Mouse (Mus musculus) liver, postnatal 0 days (tissue): Measurements from ENCODE around the gene Rftn1. TPM values are rescaled to one million over a fixed set of nuclear protein-coding genes. Genes with fewer than 3 reads are reported as not detected.

Source experiments
- ATAC-seq: fragments of 200-750 bp; cut with Nextera tagmentation; 2 replicates; pipeline ENCODE4 v1.8.0; 2017; ENCODE audit warnings: mild to moderate bottlenecking, moderate library complexity
- DNase-seq: peaks from one replicate; pipeline ENCODE4 v3.0.0-alpha.2; 2016
- H3K27ac ChIP-seq: fragments of 300-500 bp; sonication (generic); 2 replicates; pipeline ENCODE4 v1.5.1; 2014; ENCODE audit warnings: antibody characterized with exemption, moderate library complexity, mild to moderate bottlenecking, low read depth
- H3K27me3 ChIP-seq: fragments of 300-500 bp; sonication (generic); 2 replicates; pipeline ENCODE4 v1.6.1; 2014; ENCODE audit warnings: low read length, control low read depth, mixed read lengths; ENCODE audit not compliant: insufficient read depth
- H3K36me3 ChIP-seq: fragments of 300-500 bp; sonication (generic); replicated peaks from 2 replicates; pipeline ENCODE4 v1.6.1; 2014; ENCODE audit warnings: mild to moderate bottlenecking, control low read depth, low read length, moderate library complexity, mixed read lengths; ENCODE audit not compliant: insufficient read depth
- H3K4me1 ChIP-seq: fragments of 300-500 bp; sonication (generic); 2 replicates; pipeline ENCODE4 v1.6.1; 2014; ENCODE audit warnings: antibody characterized with exemption, mild to moderate bottlenecking, control low read depth; ENCODE audit not compliant: insufficient read depth
- H3K4me2 ChIP-seq: fragments of 300-500 bp; sonication (generic); 2 replicates; pipeline ENCODE4 v1.6.1; 2014; ENCODE audit warnings: low read depth, mild to moderate bottlenecking, low read length, moderate library complexity, mixed read lengths
- H3K4me3 ChIP-seq: fragments of 300-500 bp; sonication (generic); 2 replicates; pipeline ENCODE4 v1.5.1; 2014; ENCODE audit warnings: low read depth, low read length
- H3K9ac ChIP-seq: fragments of 300-500 bp; sonication (generic); replicated peaks from 2 replicates; pipeline ENCODE4 v1.6.1; 2014; ENCODE audit warnings: mild to moderate bottlenecking, moderate library complexity
- H3K9me3 ChIP-seq: fragments of 300-500 bp; sonication (generic); 2 replicates; pipeline ENCODE4 v1.6.1; 2016; ENCODE audit warnings: mild to moderate bottlenecking, control low read depth, low read length, mixed read lengths
- CTCF ChIP-seq: sonication (generic); IDR thresholded peaks from 2 replicates; pipeline ENCODE4 v1.5.1; 2016; ENCODE audit warnings: antibody characterized with exemption, low read depth
- EP300 ChIP-seq: IDR thresholded peaks from 2 replicates; pipeline ENCODE4 v1.6.1; 2016; ENCODE audit warnings: antibody characterized with exemption, low read depth, mild to moderate bottlenecking
- WGBS: fragments of 180-500 bp; shearing (Covaris S2); extraction: QIAGEN DNeasy Blood & Tissue Kit; methylation state at CpG from one replicate; pipeline ENCODE4 v1.1.7; 2014; ENCODE audit not compliant: insufficient replicate concordance; 5-methylcytosine and 5-hydroxymethylcytosine counted together
- polyA plus RNA-seq: library from polyadenylated mRNA; unstranded; fragments of >200 nt; fragmentation: Nextera tagmentation; extraction: Ambion mirVana; gene quantifications from 2 replicates; pipeline ENCODE4 v1.2.1, GENCODE M21; 2015

The Rftn1 gene
- polyA plus RNA-seq, 1 experiment from 2014 or later = 6.0 TPM

DNA sequence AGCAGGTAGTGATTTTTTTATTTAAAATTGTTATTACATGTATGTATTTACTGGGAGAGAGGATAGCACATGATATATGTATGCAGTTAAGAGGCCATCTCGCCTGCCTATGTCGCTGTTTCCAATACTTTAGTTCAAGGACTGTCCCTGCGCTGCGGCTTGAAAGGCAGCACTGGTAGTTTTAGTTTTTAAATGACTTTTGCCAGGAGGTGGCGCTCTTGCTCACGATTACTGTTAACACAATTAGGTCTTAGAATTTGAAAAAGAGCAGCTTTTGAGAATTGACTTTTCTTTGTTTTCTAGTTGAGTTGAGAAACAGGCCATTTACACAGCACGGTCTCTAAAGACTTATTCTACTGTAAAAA is 239.0 kb downstream of the Rftn1 start:
- Histone ChIP-seq H3K4me1 (peaks cover 2% of the 10 kb centered on the region; the same call in 1 of the 2 replicates), H3K4me2 (peak overlapping the region; percentile 61), H3K4me3 (no peak overlapping the region), H3K27ac (no peak overlapping the region), H3K27me3 (no peaks in the 10 kb centered on the region), H3K9me3 (no peaks in the 10 kb centered on the region), H3K9ac (no peak overlapping the region), H3K36me3 (no peaks in the 10 kb centered on the region)
- DNase-seq = peak; percentile 81
- 6% methylated on average over 7 of the region's 7 CpGs for WGBS
- TF ChIP-seq EP300 (no peak), CTCF (peak; percentile 77)
- no peak for ATAC-seq

DNA sequence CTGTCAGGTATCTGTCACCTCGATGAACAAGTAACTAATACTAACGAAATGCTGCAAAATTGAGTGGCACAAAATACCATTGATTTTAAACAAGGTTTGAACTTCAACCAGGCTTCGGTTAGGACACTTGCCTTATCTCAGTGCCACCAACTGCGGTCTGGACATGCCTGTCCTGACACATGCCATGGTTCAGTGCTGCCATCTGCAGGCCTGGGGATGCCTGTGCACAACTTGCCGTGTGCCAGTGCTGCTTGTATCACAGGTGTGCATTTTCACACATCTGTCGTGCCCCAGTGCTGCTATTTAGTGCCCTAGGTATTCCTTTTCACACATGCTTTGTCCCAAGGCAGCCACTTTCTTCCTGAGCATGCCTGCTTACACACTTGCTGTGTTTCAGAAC is 247.8 kb downstream of the Rftn1 start:
- DNase-seq (peak; percentile 38), ATAC-seq (no peak)
- Histone ChIP-seq H3K4me2 (no peak overlapping the region), H3K27ac (no peak overlapping the region), H3K9ac (no peak overlapping the region), H3K36me3 (no peaks in the 10 kb centered on the region), H3K4me1 (no peaks in the 10 kb centered on the region), H3K4me3 (no peak overlapping the region), H3K9me3 (no peaks in the 10 kb centered on the region), H3K27me3 (no peaks in the 10 kb centered on the region)
- TF ChIP-seq EP300 = no peak
- TF ChIP-seq CTCF = peak; percentile 63
- WGBS = 65% methylated on average over 6 of the region's 6 CpGs

Other genes with a start within 250 kb of the Rftn1 start
- not detected in 2 replicates for gene Dazl, start 103.0 kb upstream of the Rftn1 start, polyA plus RNA-seq